Mouse (Mus musculus): ENCODE results near the gene Ptpn6. TPM values are rescaled to one million over a fixed set of nuclear protein-coding genes. Genes with fewer than 3 reads are reported as not detected.
"Not testable (repeated sequence)": the region's sequence is repeated elsewhere in the genome, so short reads cannot be mapped to it uniquely, and the experiment has no call there.

Gene Ptpn6
- total RNA-seq, 1 experiment from 2014 or later, result 9.1 TPM

- DNase-seq, result no peak
These were observed 39.1 kb downstream of the Ptpn6 start for GRCm38 (mm10) chr6:124699366-124699765.

GRCm38 (mm10) chr6:124698751-124699150 lies 39.8 kb downstream of the Ptpn6 start:
- DNase-seq, result no peak

GRCm38 (mm10) chr6:124696441-124697150 lies 41.9 kb downstream of the Ptpn6 start:
- no peak for DNase-seq

- DNase-seq, result peak; percentile 72
These were observed 44.2 kb downstream of the Ptpn6 start for GRCm38 (mm10) chr6:124694166-124694955.

GRCm38 (mm10) chr6:124693243-124693981 lies 45.1 kb downstream of the Ptpn6 start:
- DNase-seq, result no peak

- DNase-seq, result no peak
These were observed 48.0 kb downstream of the Ptpn6 start for GRCm38 (mm10) chr6:124690517-124690916.

- DNase-seq, result no peak
These were observed 49.5 kb downstream of the Ptpn6 start for GRCm38 (mm10) chr6:124689011-124689410.

GRCm38 (mm10) chr6:124688151-124688758 lies 50.3 kb downstream of the Ptpn6 start:
- no peak for DNase-seq

- not testable (repeated sequence) for DNase-seq
These were observed 51.9 kb downstream of the Ptpn6 start for GRCm38 (mm10) chr6:124686644-124687043.

GRCm38 (mm10) chr6:124685606-124686386 lies 52.7 kb downstream of the Ptpn6 start:
- no peak for DNase-seq

GRCm38 (mm10) chr6:124683591-124684417 lies 54.7 kb downstream of the Ptpn6 start:
- peak; percentile 81 for DNase-seq

- DNase-seq, result not testable (repeated sequence)
These were observed 56.2 kb downstream of the Ptpn6 start for GRCm38 (mm10) chr6:124682291-124682690.

GRCm38 (mm10) chr6:124679486-124679885 lies 59.0 kb downstream of the Ptpn6 start:
- DNase-seq, result no peak

- no peak for DNase-seq
These were observed 59.7 kb downstream of the Ptpn6 start for GRCm38 (mm10) chr6:124678769-124679168.

GRCm38 (mm10) chr6:124676171-124676570 lies 62.3 kb downstream of the Ptpn6 start:
- DNase-seq, result no peak

GRCm38 (mm10) chr6:124674591-124674990 lies 63.9 kb downstream of the Ptpn6 start:
- DNase-seq, result no peak

GRCm38 (mm10) chr6:124673619-124674018 lies 64.9 kb downstream of the Ptpn6 start:
- peak; percentile 34 for DNase-seq

- DNase-seq, result no peak
These were observed 66.4 kb downstream of the Ptpn6 start for GRCm38 (mm10) chr6:124672100-124672499.

All from adrenal gland, postnatal 25 days (tissue).